Mouse (Mus musculus): ENCODE data around the gene Mxd4. TPM values are rescaled to one million over a fixed set of nuclear protein-coding genes. Genes with fewer than 3 reads are reported as not detected.

The Mxd4 gene
- polyA plus RNA-seq (2017; shearing (Covaris generic)) = 100 to 1,000 TPM in 2 of 3 experiments, 10 to 100 TPM in 1; 94.4 to 152 (median 117) TPM

- peak; percentile 95 for ATAC-seq
These were observed at the start of gene Mxd4 for GRCm38 (mm10) chr5:34187601-34188316. TSS of gene Mxd4 (minus strand) at chr5:34187720.

GRCm38 (mm10) chr5:34235898-34236420 is 48.4 kb upstream of the Mxd4 start:
- peak; percentile 75 for ATAC-seq

GRCm38 (mm10) chr5:34235056-34235455 is 47.5 kb upstream of the Mxd4 start:
- ATAC-seq = no peak

DNA sequence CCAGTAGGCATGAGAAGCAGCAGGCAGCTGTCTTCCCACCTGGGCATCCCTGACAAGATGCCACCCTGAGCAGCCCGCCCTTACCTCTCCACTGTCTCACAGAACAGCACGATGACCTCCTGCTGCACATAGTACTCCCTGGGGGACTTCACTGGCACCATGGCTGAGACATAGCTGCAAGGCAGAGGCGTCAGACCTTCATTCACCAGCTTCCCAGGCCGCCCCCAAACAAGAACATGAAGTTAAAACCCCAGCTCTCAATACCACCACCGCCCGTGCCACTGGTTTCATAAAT is 45.6 kb upstream of the Mxd4 start:
- ATAC-seq = no peak

DNA sequence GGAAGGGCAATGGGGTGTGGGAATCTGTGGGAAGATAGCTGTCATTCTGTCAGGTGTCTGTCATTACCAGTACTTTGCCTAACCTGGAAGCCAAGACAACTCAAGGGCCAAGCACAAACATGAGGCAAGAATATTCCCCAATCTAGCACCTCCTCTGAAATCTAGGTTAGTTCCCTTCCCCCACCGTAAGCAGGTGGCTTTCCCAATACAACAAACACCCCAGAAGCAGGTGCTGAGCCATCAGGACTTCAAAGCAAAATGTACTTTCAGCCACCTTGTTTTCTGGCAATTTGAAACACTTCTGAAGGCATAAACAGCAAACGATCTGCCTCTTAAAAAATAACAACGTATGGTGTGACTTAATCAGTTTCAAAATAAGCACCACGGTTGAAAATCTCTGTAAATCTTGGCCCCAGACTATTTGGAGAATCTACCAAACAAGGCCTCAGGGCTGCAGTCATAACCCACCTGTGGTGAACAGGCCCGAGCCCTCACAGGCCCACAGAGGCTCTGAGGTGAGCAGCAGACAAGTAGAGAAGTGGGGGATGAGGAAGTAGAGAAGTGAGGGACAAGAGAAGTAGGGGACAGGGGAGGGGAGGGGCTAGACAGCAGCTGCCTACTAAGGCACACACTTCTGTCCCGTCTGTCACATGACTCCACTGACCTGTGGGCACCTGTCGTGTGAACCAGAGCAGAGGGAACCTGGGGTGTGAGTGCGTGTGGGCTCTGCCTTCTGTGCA is 45.1 kb upstream of the Mxd4 start:
- ATAC-seq = peak; percentile 18

DNA sequence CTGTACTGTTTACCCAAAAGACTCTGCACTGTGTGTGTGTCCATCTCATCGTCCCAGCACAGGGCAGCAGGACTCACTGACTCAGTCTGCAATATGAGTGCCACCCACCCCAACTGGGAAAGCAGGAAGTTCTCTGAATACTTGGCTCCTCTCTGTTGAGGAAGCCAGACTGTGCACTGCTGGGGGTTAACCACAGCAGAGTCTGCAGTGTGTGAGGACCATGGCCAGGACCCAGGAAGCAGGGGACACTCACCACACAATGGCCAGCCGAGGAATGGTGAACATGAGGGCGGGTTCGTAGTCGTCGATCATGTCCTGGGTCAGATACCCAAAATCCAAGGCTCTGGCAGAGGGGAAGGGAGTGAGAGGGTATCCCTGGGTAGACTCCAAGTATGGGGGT is 44.4 kb upstream of the Mxd4 start:
- peak; percentile 38 for ATAC-seq

DNA sequence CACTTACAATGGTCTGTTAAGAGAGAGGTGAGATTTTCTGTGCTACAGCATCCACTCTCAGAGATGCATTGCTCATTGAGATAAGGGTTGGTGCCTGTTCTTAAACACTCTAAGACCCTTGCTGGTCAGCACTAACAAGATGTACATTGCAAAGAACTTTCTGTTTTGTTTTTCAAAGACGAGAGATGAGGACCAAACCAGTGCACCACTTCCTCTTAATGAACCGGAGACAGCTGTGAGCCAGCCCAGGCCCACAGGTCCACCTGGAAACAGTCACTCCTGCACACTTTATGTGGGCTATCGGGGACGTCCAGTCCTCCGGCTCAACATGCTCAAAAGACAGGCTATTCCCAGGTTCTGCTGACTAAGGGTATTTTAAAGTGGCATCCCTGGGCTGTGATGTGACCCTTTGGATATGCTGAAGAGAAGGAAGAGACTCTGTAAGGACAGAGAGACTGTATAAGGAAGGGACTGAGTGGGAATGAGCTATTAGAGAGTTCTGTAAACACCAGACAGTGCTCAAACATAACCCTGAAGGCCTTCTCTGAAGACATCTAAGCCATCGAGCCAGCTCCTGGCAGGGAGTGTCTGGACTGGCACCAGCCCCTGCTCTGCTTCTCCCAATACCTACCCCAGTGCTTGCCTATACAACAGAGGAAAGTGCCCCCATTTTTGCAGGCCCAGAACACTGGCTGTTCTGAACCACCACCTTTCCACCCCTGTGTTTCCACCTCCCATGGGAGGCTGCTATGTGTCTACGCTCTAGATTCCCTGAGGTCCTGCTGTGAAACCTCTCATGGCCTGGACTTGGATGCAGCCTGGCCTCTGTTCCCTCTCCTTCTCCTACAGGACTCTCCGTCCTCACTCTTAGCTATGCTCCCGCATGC is 43.3 kb upstream of the Mxd4 start:
- peak; percentile 62 for ATAC-seq

- ATAC-seq = no peak
These were observed 42.0 kb upstream of the Mxd4 start for GRCm38 (mm10) chr5:34229503-34229902.

DNA sequence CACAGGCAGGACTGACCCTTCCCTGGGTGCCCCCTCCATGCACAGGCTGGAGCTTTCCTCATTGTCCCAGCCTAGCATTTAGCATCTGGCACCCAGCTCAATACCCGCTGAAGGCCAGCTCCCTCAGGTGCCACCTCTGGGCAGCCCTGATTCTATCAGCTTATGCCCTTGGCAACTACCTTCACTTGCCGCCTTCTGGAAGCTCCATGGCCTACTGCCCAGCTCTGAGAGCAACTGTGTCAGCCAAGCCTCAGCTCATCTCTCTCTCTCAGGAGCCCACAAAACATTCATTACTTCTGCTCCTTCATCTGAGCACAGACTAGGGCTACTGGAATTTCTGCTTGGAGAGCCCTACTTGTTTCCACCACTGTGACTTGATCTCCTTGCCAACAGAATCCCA is 38.0 kb upstream of the Mxd4 start:
- ATAC-seq = no peak

DNA sequence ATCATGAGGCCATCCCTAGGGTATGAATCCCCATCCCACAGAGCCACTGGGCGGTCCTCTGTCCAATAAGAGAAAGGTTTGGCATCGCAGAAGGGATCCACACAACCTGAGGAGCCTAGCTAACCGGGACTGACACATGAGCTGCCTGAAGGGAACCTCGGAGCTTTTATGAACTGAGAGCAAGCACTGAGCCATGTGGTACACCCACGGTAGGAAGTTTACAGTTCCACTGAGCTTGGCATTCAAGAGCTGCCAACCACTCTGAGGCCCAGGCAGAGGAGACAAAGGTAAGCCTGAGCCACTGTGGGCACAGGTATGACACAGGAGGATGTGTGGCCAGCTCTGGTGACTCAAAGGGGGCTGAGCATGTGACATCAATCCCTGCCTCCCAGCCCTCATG is 37.0 kb upstream of the Mxd4 start:
- no peak for ATAC-seq

DNA sequence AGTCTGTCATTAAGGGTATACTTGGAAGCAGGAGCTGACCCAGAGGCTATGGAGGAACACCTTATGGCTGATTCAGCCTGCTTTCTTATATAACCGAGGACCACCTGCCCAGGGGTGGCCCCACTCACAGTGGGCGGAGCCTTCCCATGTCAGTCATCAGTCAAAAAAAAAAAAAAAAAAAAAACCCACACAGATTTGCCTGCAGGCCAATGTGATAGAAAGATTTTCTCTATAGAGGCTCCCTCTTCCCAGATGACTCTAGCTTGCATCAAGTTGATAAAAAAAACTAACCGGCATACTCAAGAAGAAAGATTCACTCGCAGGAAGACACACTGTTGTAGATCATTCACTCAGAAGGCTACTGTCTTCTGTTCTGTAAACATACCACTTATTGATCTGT is 32.5 kb upstream of the Mxd4 start:
- ATAC-seq = no peak

DNA sequence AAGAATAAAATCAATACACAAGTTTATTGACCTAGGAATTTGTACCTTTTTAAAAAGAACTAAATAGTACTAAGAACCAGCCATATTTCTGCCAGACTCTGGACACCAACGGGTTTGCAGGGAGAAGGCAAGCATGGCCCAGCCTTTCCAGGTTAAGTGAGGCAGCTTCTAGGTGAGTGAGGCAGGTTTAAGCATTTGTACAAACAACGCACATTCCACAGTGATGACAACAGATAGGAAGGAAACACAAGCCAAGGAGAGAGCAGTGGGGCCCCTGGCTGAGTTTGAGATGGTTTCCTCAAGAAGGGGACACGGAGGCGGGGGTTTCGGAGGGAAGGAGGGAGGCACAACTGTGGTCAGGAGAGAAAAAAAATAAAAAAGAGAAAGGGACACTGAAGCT is 31.2 kb upstream of the Mxd4 start:
- ATAC-seq = no peak

GRCm38 (mm10) chr5:34217756-34218155 is 30.2 kb upstream of the Mxd4 start:
- no peak for ATAC-seq

- no peak for ATAC-seq
These were observed 28.5 kb upstream of the Mxd4 start for GRCm38 (mm10) chr5:34216025-34216424.

DNA sequence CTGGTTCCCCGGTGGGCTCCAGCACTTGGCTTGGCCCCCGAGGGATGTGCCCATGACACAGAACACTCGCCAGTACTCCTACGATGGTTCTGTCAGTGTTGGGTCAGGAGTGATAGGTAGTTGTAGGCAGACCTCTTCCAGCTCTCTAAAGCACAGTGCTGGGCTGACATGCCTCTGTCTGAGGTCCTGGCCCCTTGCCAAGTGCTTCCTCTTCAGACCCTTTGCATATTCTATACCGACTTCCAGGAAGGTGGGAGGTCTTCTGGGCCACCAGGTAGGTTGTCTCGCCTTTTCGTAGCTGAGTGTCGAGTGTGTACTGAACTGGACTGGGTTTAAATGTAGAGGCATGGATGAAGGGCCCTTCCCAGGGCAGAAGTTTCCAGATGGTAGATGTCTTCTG is 26.1 kb upstream of the Mxd4 start:
- no peak for ATAC-seq

GRCm38 (mm10) chr5:34210279-34210678 is 22.8 kb upstream of the Mxd4 start:
- peak; percentile 80 for ATAC-seq

DNA sequence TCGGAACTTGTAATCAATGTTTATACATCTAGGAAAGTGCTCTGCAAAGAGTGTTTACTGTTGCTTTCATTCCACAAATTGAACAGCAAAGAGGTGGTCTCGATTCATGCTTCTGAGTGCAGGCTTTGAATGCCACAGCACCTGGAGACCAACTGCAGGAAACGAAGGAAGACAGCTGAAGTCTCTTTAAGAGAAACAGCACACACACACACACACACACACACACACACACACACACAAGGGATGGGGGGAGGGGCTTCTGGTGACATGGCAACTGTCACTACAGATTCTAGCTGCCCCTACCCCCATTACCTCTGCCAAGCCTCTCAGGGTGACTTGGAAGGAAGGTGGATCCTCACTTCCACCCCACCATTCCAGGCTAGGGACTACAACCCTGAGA is 20.0 kb upstream of the Mxd4 start:
- ATAC-seq = no peak

DNA sequence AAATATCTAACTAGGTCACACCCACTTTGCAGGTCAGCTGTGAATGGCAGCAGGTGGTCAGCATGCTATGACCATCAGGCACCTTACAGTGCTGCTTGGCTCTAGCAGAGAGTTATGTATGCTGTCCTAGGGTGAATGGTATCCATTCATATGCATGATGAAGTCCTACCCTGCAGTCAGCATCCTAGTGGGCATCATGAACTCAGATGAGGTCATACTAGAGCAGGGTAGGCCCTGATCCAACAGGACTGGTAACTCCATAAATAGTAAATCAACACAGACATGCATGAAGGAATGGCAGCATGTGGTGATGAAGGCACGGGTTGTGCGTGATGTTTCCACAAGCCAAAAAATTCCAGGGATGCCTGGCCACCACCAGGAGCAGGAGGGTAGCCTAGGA is 18.3 kb upstream of the Mxd4 start:
- no peak for ATAC-seq

- no peak for ATAC-seq
These were observed 17.4 kb upstream of the Mxd4 start for GRCm38 (mm10) chr5:34204911-34205310.

DNA sequence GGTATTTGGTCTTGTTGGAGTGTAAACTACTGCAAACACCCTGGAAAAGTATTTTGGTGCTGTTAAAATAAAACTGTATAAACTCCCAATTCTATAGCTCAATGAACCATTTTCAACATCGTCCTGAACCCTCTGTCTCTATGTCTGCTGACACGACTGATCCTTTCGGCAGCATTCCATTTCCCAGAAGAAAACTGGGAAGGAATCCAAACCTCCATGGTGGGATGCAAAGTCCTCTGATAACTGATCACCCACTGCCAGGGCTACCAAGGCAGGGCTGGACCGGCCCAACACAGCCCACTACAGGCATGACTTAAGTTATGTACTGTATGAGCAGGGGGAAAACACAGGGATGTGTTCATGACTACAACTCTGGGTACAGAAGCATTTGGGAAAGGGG is 14.5 kb upstream of the Mxd4 start:
- ATAC-seq = no peak

DNA sequence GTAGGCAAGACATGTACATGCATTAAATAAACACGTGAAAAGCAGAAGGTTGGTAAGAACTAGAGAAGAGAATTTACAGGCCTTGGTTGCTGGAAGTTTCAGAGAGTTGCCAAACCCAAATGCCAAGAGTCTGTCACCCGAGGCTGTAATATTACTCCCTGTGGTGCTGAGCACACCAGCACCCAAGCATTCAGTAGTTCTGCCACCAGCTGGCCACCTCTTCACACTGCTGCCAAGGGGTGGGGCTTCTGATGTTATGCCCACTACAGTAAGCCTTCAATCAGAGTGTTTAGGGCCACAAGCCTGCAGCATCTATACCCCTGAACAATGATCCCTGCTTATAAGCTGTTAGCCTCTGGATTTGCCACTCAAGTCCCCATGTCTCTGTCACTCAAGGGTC is 13.9 kb upstream of the Mxd4 start:
- ATAC-seq = no peak

GRCm38 (mm10) chr5:34198615-34199014 is 11.1 kb upstream of the Mxd4 start:
- no peak for ATAC-seq

- no peak for ATAC-seq
These were observed 9.7 kb upstream of the Mxd4 start for GRCm38 (mm10) chr5:34197243-34197642.

Data from inflammation-experienced regulatory T-cells, adult 6 months (primary cell).